Mouse (Mus musculus) bone marrow macrophage, adult 2 months (primary cell): ENCODE measurements around the gene H1foo. TPM values are rescaled to one million over a fixed set of nuclear protein-coding genes. Genes with fewer than 3 reads are reported as not detected.

ENCODE experiments used
- H3K27ac ChIP-seq: 2 replicates; pipeline ENCODE4 v1.5.1; 2012; ENCODE audit warnings: low read depth, low read length; ENCODE audit not compliant: insufficient read depth
- H3K4me1 ChIP-seq: 2 replicates; pipeline ENCODE4 v1.6.1; 2012; ENCODE audit warnings: low read length; ENCODE audit not compliant: control insufficient read depth, insufficient read depth
- H3K4me3 ChIP-seq: 2 replicates; pipeline ENCODE4 v1.5.1; 2012; ENCODE audit warnings: mild to moderate bottlenecking, low read length, moderate library complexity; ENCODE audit not compliant: insufficient read depth
- CTCF ChIP-seq: IDR thresholded peaks from 2 replicates; pipeline ENCODE4 v1.5.1; 2012; ENCODE audit warnings: low read depth, mild to moderate bottlenecking, low read length, moderate library complexity
- POLR2A ChIP-seq: IDR thresholded peaks from 2 replicates; pipeline ENCODE4 v1.6.1; 2012; ENCODE audit warnings: mild to moderate bottlenecking, low read depth, low read length, borderline replicate concordance
- polyA plus RNA-seq: library from polyadenylated mRNA; stranded (reverse); fragments of >200 nt; gene quantifications from 2 replicates; pipeline ENCODE4 v1.2.4, GENCODE M21; 2012; ENCODE audit not compliant: missing spikeins, insufficient read depth, insufficient read length

H1foo gene
- polyA plus RNA-seq, 1 experiment, result not detected

- TF ChIP-seq CTCF (no peak), POLR2A (no peak)
- Histone ChIP-seq H3K4me3 (no peak overlapping the region), H3K4me1 (peaks cover 64% of the 10 kb centered on the region), H3K27ac (no peak overlapping the region)
Measured at GRCm38 (mm10) chr6:115908421-115908982, 36.2 kb upstream of the H1foo start.

DNA sequence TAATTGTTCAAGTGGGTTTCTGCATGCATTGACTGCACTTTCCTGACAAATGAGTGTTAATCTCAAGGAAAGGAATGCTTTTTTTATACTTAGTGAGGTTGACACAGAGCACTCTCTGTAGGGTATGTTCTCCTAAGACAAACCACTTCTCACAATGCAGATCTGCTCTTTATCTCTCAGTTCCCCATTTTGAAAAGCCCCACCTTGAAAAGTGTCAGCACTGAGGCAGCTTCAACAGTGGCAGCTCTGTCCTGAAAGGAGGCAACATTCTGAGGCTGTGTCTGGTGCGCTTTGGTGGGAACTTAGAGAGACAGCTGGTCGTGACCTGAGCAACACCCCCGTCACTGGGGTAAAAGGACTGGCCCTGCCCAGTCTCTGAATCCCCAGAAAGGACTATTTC is 35.7 kb upstream of the H1foo start:
- Histone ChIP-seq H3K4me3 (no peak overlapping the region), H3K27ac (no peak overlapping the region), H3K4me1 (peaks cover 60% of the 10 kb centered on the region)
- no peak for TF ChIP-seq CTCF
- TF ChIP-seq POLR2A, result no peak

DNA sequence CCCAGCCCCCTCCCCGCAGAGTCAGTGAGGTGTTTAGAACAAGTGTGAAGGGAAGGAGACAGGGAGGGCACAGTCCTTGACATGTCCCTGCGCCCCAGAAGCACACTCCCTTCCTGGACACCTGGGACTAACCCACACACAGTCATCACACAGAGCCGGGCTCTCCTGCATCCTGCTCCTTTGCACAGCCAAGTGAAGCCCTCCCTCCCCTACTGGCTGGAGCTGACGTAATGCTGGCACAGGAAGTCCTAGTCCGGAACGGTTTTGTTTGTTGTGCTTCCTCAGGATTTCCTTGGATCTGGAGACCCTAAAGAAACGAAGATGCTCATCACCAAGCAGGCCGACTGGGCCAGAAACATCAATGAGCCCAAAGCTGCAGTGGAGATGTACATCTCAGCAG is 34.8 kb upstream of the H1foo start:
- no peak overlapping the region for H3K27ac ChIP-seq
- TF ChIP-seq POLR2A (no peak), CTCF (no peak)
- H3K4me1 ChIP-seq, result peaks cover 58% of the 10 kb centered on the region
- no peak overlapping the region for H3K4me3 ChIP-seq

DNA sequence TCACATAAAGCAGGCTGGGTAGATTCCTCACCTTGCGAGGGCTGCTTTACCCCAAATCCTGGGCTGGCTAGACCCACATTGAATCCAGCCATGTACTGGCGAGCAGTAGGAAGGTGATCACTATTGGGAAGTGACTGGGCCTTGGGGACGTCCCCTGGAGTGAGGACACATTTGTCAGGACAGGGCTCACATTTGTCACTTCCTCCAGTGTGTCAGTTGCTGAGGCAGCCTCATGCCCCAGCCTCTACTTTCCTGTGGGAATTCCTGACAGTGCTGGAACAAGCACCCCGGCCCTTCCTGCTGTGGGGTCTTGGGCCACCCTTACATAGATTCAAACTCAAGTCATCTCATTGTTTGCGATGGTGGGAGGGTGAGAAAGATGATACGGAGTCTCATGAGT is 33.0 kb upstream of the H1foo start:
- H3K4me3 ChIP-seq, result no peak overlapping the region
- peaks cover 42% of the 10 kb centered on the region for H3K4me1 ChIP-seq
- H3K27ac ChIP-seq, result no peak overlapping the region
- TF ChIP-seq POLR2A (no peak), CTCF (no peak)

DNA sequence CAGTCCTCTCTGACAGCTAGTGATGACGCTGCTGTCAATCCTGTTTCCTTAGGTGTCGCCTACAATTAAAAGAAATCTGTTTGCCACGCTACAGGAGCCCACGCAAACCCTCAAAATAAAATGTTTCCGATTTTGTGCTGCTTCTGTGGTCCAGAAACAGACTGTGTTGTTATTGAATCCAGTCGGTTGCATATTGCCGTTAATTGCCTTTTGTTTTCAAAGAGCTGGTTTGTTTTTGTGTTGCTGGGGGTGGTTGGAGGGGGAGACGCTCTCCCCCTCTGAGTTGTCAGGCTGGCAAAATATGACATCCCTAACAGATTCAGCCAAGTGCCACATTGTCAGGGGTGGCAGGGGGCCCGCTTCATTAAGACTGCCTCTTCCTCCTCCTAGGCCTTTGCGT is 31.3 kb upstream of the H1foo start:
- TF ChIP-seq CTCF, result no peak
- Histone ChIP-seq H3K27ac (no peak overlapping the region), H3K4me3 (no peak overlapping the region), H3K4me1 (peaks cover 32% of the 10 kb centered on the region)

GRCm38 (mm10) chr6:115914511-115915202 is 30.1 kb upstream of the H1foo start:
- no peak for TF ChIP-seq POLR2A
- TF ChIP-seq CTCF, result no peak
- Histone ChIP-seq H3K27ac (no peak overlapping the region), H3K4me1 (peaks cover 21% of the 10 kb centered on the region), H3K4me3 (no peak overlapping the region)

DNA sequence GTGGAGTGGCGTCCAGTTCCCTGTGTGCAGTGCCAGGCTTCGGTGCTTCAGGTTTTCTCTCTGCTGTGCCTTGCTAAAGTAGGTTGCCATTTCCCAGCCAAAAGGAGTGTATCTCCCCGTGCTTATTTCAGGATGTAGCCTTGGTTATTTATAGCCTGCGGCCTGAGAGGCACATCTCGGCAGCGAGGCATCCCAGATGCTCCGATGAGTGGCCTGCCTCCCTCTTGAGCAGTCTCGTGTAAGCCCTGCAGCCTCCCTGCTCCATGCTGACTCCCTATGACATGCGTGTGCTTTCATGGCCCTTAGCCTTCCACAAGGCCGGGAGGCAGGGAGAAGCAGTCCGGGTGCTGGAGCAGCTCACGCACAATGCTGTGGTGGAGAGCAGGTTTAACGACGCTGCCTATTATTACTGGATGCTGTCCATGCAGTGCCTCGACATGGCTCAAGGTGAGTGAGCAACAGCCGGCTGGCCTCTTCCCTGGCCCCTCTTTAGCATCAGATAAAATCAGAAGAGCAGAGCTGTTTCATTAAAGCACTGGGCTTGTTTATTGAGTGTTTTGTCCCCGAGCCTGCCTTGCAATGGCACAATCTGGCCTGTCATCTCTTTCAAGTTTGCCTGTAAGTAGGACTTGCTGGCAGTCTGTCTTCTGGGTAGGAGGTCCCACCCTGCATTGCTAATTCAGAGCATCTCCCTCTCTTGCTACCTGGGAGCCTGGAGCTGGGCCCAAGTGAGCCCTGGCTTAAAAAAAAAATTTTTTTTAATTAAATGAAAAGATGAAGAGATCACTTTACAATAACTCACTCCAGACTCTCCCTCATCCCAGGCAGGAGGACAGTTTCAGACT is 28.9 kb upstream of the H1foo start:
- TF ChIP-seq CTCF (no peak), POLR2A (no peak)
- Histone ChIP-seq H3K4me3 (no peak overlapping the region), H3K27ac (no peak overlapping the region)

GRCm38 (mm10) chr6:115916611-115917010 is 28.1 kb upstream of the H1foo start:
- no peak overlapping the region for H3K27ac ChIP-seq
- H3K4me3 ChIP-seq, result no peak overlapping the region
- no peak for TF ChIP-seq CTCF
- no peak for TF ChIP-seq POLR2A
- H3K4me1 ChIP-seq, result peaks cover 6% of the 10 kb centered on the region

More for the DNA sequence above, 28.9 kb upstream of the H1foo start:
- peaks cover 12% of the 10 kb centered on the region for H3K4me1 ChIP-seq

GRCm38 (mm10) chr6:115918615-115919014 is 26.1 kb upstream of the H1foo start:
- TF ChIP-seq POLR2A (no peak), CTCF (no peak)
- Histone ChIP-seq H3K4me1 (no peaks in the 10 kb centered on the region), H3K4me3 (no peak overlapping the region), H3K27ac (no peak overlapping the region)

DNA sequence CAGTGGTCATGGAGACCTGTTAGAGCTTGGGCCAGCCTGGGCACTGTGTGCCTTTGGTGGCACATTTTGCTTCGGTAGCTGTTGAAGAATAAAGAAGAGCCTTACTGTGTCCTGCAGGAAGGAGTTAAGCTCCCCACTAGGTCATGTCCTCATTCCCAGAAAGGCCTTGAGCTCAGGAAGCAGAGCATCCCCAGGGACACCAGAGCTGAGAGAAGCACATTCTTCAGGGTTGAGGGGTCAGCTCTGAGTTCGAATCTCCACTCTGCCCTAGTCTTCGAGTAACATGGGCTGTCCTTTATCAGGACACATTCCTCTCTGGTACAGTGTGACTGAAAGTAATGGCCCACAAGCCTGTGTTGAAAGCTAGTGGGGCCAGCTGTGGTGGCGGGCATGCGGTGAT is 24.9 kb upstream of the H1foo start:
- no peak for TF ChIP-seq POLR2A
- no peak overlapping the region for H3K4me3 ChIP-seq
- no peaks in the 10 kb centered on the region for H3K4me1 ChIP-seq
- H3K27ac ChIP-seq, result no peak overlapping the region
